Mouse (Mus musculus): ENCODE results near the gene Bfsp1.

DNA sequence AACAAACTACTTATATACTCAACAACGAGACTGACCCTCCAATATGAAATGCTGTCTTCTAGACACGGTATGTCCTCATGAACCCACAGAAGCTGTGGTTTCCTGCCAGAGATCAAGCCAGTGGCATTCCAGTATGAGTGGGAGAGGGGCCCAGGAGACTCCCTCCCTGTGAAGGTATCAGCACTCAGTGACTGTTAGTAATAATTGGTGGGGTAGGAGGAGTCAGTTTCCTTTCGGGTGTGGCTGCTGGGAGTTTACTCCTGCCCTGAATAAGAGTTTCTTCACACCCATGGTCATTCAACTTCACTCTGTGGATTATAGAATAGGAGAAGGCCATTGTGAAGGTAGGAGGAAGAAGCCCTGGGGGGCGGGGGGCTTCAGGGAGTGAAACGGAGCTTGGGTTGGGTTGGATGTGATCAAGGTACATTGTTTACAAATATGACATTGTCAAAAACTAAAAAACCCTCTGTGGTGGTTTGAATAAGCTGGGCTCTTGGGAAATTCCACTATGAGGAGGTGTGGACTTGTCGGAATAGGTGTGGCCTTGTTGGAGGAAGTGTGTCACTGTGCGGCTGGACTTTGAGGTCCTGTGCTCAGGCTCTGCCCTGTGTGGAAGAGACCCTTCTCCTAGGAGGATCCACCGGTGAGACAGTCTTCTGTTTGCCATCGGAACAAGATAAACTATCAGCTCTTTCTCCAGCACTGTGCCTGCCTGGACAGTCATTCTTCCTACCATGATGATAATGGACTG, 36.7 kb upstream of the Bfsp1 start:
- no peak for TF ChIP-seq CTCF (IDR thresholded peaks at IDR 0.05; ENCODE audit: low read depth)
- no peak for TF ChIP-seq EP300 (IDR thresholded peaks at IDR 0.05; ENCODE audit: low read depth)

Data from heart, postnatal 0 days (tissue).